Mouse (Mus musculus): ENCODE measurements around the gene Rpap3. TPM values are rescaled to one million over a fixed set of nuclear protein-coding genes. Genes with fewer than 3 reads are reported as not detected.

Gene Rpap3
- polyA plus RNA-seq, 1 experiment from 2014 or later, result 11.8 TPM

- no peaks in the 10 kb centered on the region for H3K9me3 ChIP-seq (ENCODE audit: control insufficient read depth)
- no peaks in the 10 kb centered on the region for H3K27me3 ChIP-seq (replicated peaks; ENCODE audit: control insufficient read depth, insufficient read depth, low read length)
- no peak for ATAC-seq
- H3K27ac ChIP-seq (ENCODE audit: low read depth, low read length), result no peak overlapping the region
- H3K4me2 ChIP-seq (replicated peaks; ENCODE audit: low read depth), result no peak overlapping the region
- no peak for TF ChIP-seq CTCF (IDR thresholded peaks at IDR 0.05; ENCODE audit: low read depth)
- H3K9ac ChIP-seq (ENCODE audit: low read depth, low read length), result no peak overlapping the region
- H3K4me3 ChIP-seq (ENCODE audit: low read depth, low read length), result no peak overlapping the region
- WGBS, result 84% methylated on average over 13 of the region's 13 CpGs
- H3K36me3 ChIP-seq (ENCODE audit: control insufficient read depth, insufficient read depth), result no peaks in the 10 kb centered on the region
- no peaks in the 10 kb centered on the region for H3K4me1 ChIP-seq (replicated peaks; ENCODE audit: control insufficient read depth, insufficient read depth, low read length)
These were observed 44.2 kb upstream of the Rpap3 start for GRCm38 (mm10) chr15:97749841-97750240.

- no peaks in the 10 kb centered on the region for H3K27me3 ChIP-seq (replicated peaks; ENCODE audit: control insufficient read depth, insufficient read depth, low read length)
- no peak overlapping the region for H3K9ac ChIP-seq (ENCODE audit: low read depth, low read length)
- H3K4me1 ChIP-seq (replicated peaks; ENCODE audit: control insufficient read depth, insufficient read depth, low read length), result no peaks in the 10 kb centered on the region
- no peaks in the 10 kb centered on the region for H3K36me3 ChIP-seq (ENCODE audit: control insufficient read depth, insufficient read depth)
- no peak for ATAC-seq
- TF ChIP-seq CTCF (IDR thresholded peaks at IDR 0.05; ENCODE audit: low read depth), result no peak
- no peak overlapping the region for H3K27ac ChIP-seq (ENCODE audit: low read depth, low read length)
- no peaks in the 10 kb centered on the region for H3K9me3 ChIP-seq (ENCODE audit: control insufficient read depth)
- H3K4me2 ChIP-seq (replicated peaks; ENCODE audit: low read depth), result no peak overlapping the region
- WGBS, result 94% methylated on average over 9 of the region's 9 CpGs
- H3K4me3 ChIP-seq (ENCODE audit: low read depth, low read length), result no peak overlapping the region
These were observed 43.8 kb upstream of the Rpap3 start for GRCm38 (mm10) chr15:97749397-97749796.

GRCm38 (mm10) chr15:97748964-97749363 is 43.3 kb upstream of the Rpap3 start:
- Histone ChIP-seq H3K9me3 (ENCODE audit: control insufficient read depth) (no peaks in the 10 kb centered on the region), H3K27ac (ENCODE audit: low read depth, low read length) (no peak overlapping the region), H3K9ac (ENCODE audit: low read depth, low read length) (no peak overlapping the region), H3K4me2 (replicated peaks; ENCODE audit: low read depth) (no peak overlapping the region), H3K4me1 (replicated peaks; ENCODE audit: control insufficient read depth, insufficient read depth, low read length) (no peaks in the 10 kb centered on the region), H3K27me3 (replicated peaks; ENCODE audit: control insufficient read depth, insufficient read depth, low read length) (no peaks in the 10 kb centered on the region), H3K4me3 (ENCODE audit: low read depth, low read length) (no peak overlapping the region), H3K36me3 (ENCODE audit: control insufficient read depth, insufficient read depth) (no peaks in the 10 kb centered on the region)
- ATAC-seq, result no peak
- TF ChIP-seq CTCF (IDR thresholded peaks at IDR 0.05; ENCODE audit: low read depth), result no peak
- WGBS, result 90% methylated on average over 4 of the region's 4 CpGs

GRCm38 (mm10) chr15:97748309-97748708 is 42.7 kb upstream of the Rpap3 start:
- no peaks in the 10 kb centered on the region for H3K27me3 ChIP-seq (replicated peaks; ENCODE audit: control insufficient read depth, insufficient read depth, low read length)
- ATAC-seq, result no peak
- H3K4me2 ChIP-seq (replicated peaks; ENCODE audit: low read depth), result no peak overlapping the region
- H3K27ac ChIP-seq (ENCODE audit: low read depth, low read length), result no peak overlapping the region
- H3K9me3 ChIP-seq (ENCODE audit: control insufficient read depth), result no peaks in the 10 kb centered on the region
- H3K4me1 ChIP-seq (replicated peaks; ENCODE audit: control insufficient read depth, insufficient read depth, low read length), result no peaks in the 10 kb centered on the region
- no peaks in the 10 kb centered on the region for H3K36me3 ChIP-seq (ENCODE audit: control insufficient read depth, insufficient read depth)
- TF ChIP-seq CTCF (IDR thresholded peaks at IDR 0.05; ENCODE audit: low read depth), result no peak
- no peak overlapping the region for H3K9ac ChIP-seq (ENCODE audit: low read depth, low read length)
- H3K4me3 ChIP-seq (ENCODE audit: low read depth, low read length), result no peak overlapping the region
- WGBS, result 71% methylated on average over 10 of the region's 10 CpGs

GRCm38 (mm10) chr15:97747486-97747885 is 41.9 kb upstream of the Rpap3 start:
- Histone ChIP-seq H3K27me3 (replicated peaks; ENCODE audit: control insufficient read depth, insufficient read depth, low read length) (no peaks in the 10 kb centered on the region), H3K4me2 (replicated peaks; ENCODE audit: low read depth) (no peak overlapping the region), H3K4me3 (ENCODE audit: low read depth, low read length) (no peak overlapping the region), H3K9me3 (ENCODE audit: control insufficient read depth) (no peaks in the 10 kb centered on the region), H3K9ac (ENCODE audit: low read depth, low read length) (no peak overlapping the region), H3K27ac (ENCODE audit: low read depth, low read length) (no peak overlapping the region), H3K36me3 (ENCODE audit: control insufficient read depth, insufficient read depth) (no peaks in the 10 kb centered on the region), H3K4me1 (replicated peaks; ENCODE audit: control insufficient read depth, insufficient read depth, low read length) (no peaks in the 10 kb centered on the region)
- no peak for TF ChIP-seq CTCF (IDR thresholded peaks at IDR 0.05; ENCODE audit: low read depth)
- no peak for ATAC-seq
- 89% methylated on average over 4 of the region's 4 CpGs for WGBS

- WGBS, result 94% methylated on average over 24 of the region's 24 CpGs
- Histone ChIP-seq H3K9me3 (ENCODE audit: control insufficient read depth) (no peaks in the 10 kb centered on the region), H3K9ac (ENCODE audit: low read depth, low read length) (no peak overlapping the region), H3K4me1 (replicated peaks; ENCODE audit: control insufficient read depth, insufficient read depth, low read length) (no peaks in the 10 kb centered on the region), H3K27me3 (replicated peaks; ENCODE audit: control insufficient read depth, insufficient read depth, low read length) (no peaks in the 10 kb centered on the region), H3K4me3 (ENCODE audit: low read depth, low read length) (no peak overlapping the region), H3K4me2 (replicated peaks; ENCODE audit: low read depth) (no peak overlapping the region), H3K36me3 (ENCODE audit: control insufficient read depth, insufficient read depth) (no peaks in the 10 kb centered on the region), H3K27ac (ENCODE audit: low read depth, low read length) (no peak overlapping the region)
- ATAC-seq, result no peak
- TF ChIP-seq CTCF (IDR thresholded peaks at IDR 0.05; ENCODE audit: low read depth), result no peak
These were observed 41.1 kb upstream of the Rpap3 start for GRCm38 (mm10) chr15:97746748-97747147.

GRCm38 (mm10) chr15:97746278-97746677 is 40.7 kb upstream of the Rpap3 start:
- no peak overlapping the region for H3K9ac ChIP-seq (ENCODE audit: low read depth, low read length)
- H3K27ac ChIP-seq (ENCODE audit: low read depth, low read length), result no peak overlapping the region
- no peaks in the 10 kb centered on the region for H3K36me3 ChIP-seq (ENCODE audit: control insufficient read depth, insufficient read depth)
- TF ChIP-seq CTCF (IDR thresholded peaks at IDR 0.05; ENCODE audit: low read depth), result no peak
- no peak overlapping the region for H3K4me3 ChIP-seq (ENCODE audit: low read depth, low read length)
- H3K27me3 ChIP-seq (replicated peaks; ENCODE audit: control insufficient read depth, insufficient read depth, low read length), result no peaks in the 10 kb centered on the region
- H3K4me1 ChIP-seq (replicated peaks; ENCODE audit: control insufficient read depth, insufficient read depth, low read length), result no peaks in the 10 kb centered on the region
- H3K9me3 ChIP-seq (ENCODE audit: control insufficient read depth), result no peaks in the 10 kb centered on the region
- H3K4me2 ChIP-seq (replicated peaks; ENCODE audit: low read depth), result no peak overlapping the region
- WGBS, result 85% methylated on average over 10 of the region's 10 CpGs
- ATAC-seq, result no peak

Data from intestine, postnatal 0 days (tissue).